12 mouse cellular contexts compared by ENCODE assay signal in the genomic region with DNA sequence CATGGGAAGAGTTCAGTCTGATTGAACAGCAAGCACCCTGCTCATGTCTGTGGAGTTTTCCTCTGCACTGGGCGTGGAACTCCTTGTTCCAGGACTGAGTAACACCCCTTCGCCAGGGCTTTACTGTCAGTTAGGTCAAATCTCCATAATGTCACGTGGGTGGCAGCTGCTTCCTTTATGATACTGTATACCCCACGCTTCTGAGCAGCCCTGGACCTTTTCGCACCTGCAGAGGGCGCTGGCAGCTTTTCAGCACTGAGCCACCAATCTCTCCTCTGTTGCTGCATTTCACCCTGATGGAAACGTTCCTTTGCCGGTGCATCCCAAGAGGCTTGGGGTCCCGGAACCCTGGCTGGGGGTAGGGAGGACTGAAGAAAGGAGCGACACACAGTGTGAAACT. TPM values are rescaled to one million over a fixed set of nuclear protein-coding genes. Genes with fewer than 3 reads are reported as not detected.
DNase-seq lines count a peak whose midpoint lies in the region; ATAC-seq and TF ChIP-seq lines count a peak whose summit lies in the region.
"Had no signal": no experiment of that assay in that cellular context is flagged by ENCODE, and none has a peak within 500 bp of the region (broad histone marks: within the 10 kb centered on the region; RNA-seq: fewer than 3 reads in every experiment).

No protein-coding gene starts in this region.

- peak; percentile 49 for TF ChIP-seq CTCF in layer of hippocampus, adult 2 months (conservative IDR thresholded peaks at IDR 0.05)
- peak; percentile 44 for TF ChIP-seq CTCF in stomach, postnatal 0 days (IDR thresholded peaks at IDR 0.05; ENCODE audit: low read depth)

- DNase-seq in layer of hippocampus, adult 2 months (ENCODE audit: low spot score in 2 of 2), result no peak
- DNase-seq in layer of hippocampus, postnatal 14 days (ENCODE audit: low spot score in 2 of 2), result no peak
- peak; percentile 89 for DNase-seq in ES-E14 (ENCODE audit: low read depth, low spot score)
- no peak for DNase-seq in stomach, postnatal 0 days (ENCODE audit: low spot score)
- no peak for DNase-seq in cerebellum, adult 18-20 months
- DNase-seq: right cerebral cortex, postnatal 25 days had no signal

- H3K4me2 ChIP-seq in stomach, postnatal 0 days (replicated peaks; ENCODE audit: low read depth), result no peak overlapping the region
- no peak overlapping the region for H3K4me2 ChIP-seq in forebrain, embryonic 16.5 days (ENCODE audit: low read length)
- no peak overlapping the region for H3K4me2 ChIP-seq in neural tube, embryonic 15.5 days
- H3K4me2 ChIP-seq: forebrain, embryonic 15.5 days; heart, embryonic 13.5 days had no signal

- no peaks in the 10 kb centered on the region for H3K9me3 ChIP-seq in ES-E14 (ENCODE audit: control insufficient read depth, insufficient read depth, low read depth, low read length)
- no peaks in the 10 kb centered on the region for H3K9me3 ChIP-seq in stomach, postnatal 0 days (ENCODE audit: control insufficient read depth, low read length)
- no peaks in the 10 kb centered on the region for H3K9me3 ChIP-seq in forebrain, embryonic 16.5 days (ENCODE audit: control insufficient read depth, low read length)
- H3K9me3 ChIP-seq in neural tube, embryonic 15.5 days (replicated peaks), result no peaks in the 10 kb centered on the region
- H3K9me3 ChIP-seq: forebrain, embryonic 15.5 days; heart, embryonic 13.5 days had no signal

- no peaks in the 10 kb centered on the region for H3K27me3 ChIP-seq in stomach, postnatal 0 days (ENCODE audit: control insufficient read depth, insufficient read depth, low read length)
- no peaks in the 10 kb centered on the region for H3K27me3 ChIP-seq in forebrain, embryonic 16.5 days (replicated peaks; ENCODE audit: control insufficient read depth, insufficient read depth, low read length)
- H3K27me3 ChIP-seq in neural tube, embryonic 15.5 days (replicated peaks), result no peaks in the 10 kb centered on the region
- H3K27me3 ChIP-seq: forebrain, embryonic 15.5 days; heart, embryonic 13.5 days had no signal

- no peak for TF ChIP-seq EP300 in stomach, postnatal 0 days (optimal IDR thresholded peaks at IDR 0.05)

- in situ Hi-C loops in ES-E14 (cut with MboI; ENCODE audit: low sequenced_read_pairs in 2 of 2, unreplicated experiment in 2 of 2), result no loop called here

- WGBS in stomach, postnatal 0 days, result 80% methylated on average over 10 of the region's 10 CpGs
- 78% methylated on average over 10 of the region's 10 CpGs for WGBS in forebrain, embryonic 16.5 days
- WGBS in neural tube, embryonic 15.5 days, result 80% methylated on average over 10 of the region's 10 CpGs

- H3K36me3 ChIP-seq in ES-E14 (ENCODE audit: control insufficient read depth, insufficient read depth, low read length, poor library complexity, severe bottlenecking), result no peaks in the 10 kb centered on the region
- H3K36me3 ChIP-seq in stomach, postnatal 0 days (ENCODE audit: control insufficient read depth, insufficient read depth, low read length), result no peaks in the 10 kb centered on the region
- H3K36me3 ChIP-seq in forebrain, embryonic 16.5 days (ENCODE audit: control insufficient read depth, insufficient read depth), result no peaks in the 10 kb centered on the region
- peaks cover 47% of the 10 kb centered on the region for H3K36me3 ChIP-seq in neural tube, embryonic 15.5 days

- peak overlapping the region; percentile 63; the same call in 1 of the 2 replicates for H3K9ac ChIP-seq in ES-E14 (ENCODE audit: insufficient read depth, low read depth, low read length, poor library complexity, severe bottlenecking)
- H3K9ac ChIP-seq in stomach, postnatal 0 days (ENCODE audit: low read length), result no peak overlapping the region
- H3K9ac ChIP-seq in forebrain, embryonic 16.5 days (replicated peaks; ENCODE audit: low read depth, low read length), result no peak overlapping the region
- H3K9ac ChIP-seq in neural tube, embryonic 15.5 days (replicated peaks), result no peak overlapping the region
- H3K9ac ChIP-seq: forebrain, embryonic 15.5 days; heart, embryonic 13.5 days had no signal

- H3K27ac ChIP-seq in layer of hippocampus, adult 2 months, result no peak overlapping the region
- H3K27ac ChIP-seq in ES-E14 (ENCODE audit: insufficient read depth, low read depth, low read length, poor library complexity, severe bottlenecking), result no peak overlapping the region
- H3K27ac ChIP-seq in stomach, postnatal 0 days (replicated peaks), result no peak overlapping the region
- no peak overlapping the region for H3K27ac ChIP-seq in forebrain, embryonic 16.5 days (ENCODE audit: low read length)
- no peak overlapping the region for H3K27ac ChIP-seq in neural tube, embryonic 15.5 days (replicated peaks)
- H3K27ac ChIP-seq: forebrain, embryonic 15.5 days; heart, embryonic 13.5 days had no signal

- no peak overlapping the region for H3K4me3 ChIP-seq in layer of hippocampus, adult 2 months
- H3K4me3 ChIP-seq in ES-E14 (ENCODE audit: insufficient read depth in 1 of 2, low read depth in 1 of 2, low read length in 2 of 2, poor library complexity in 1 of 2, severe bottlenecking in 1 of 2), result peak overlapping the region; percentile 15 to 53; a peak in 3 of 4 replicates
- no peak overlapping the region for H3K4me3 ChIP-seq in stomach, postnatal 0 days (ENCODE audit: low read depth, low read length)
- H3K4me3 ChIP-seq in forebrain, embryonic 16.5 days (replicated peaks; ENCODE audit: low read length), result no peak overlapping the region
- H3K4me3 ChIP-seq in neural tube, embryonic 15.5 days (replicated peaks), result no peak overlapping the region
- H3K4me3 ChIP-seq: forebrain, embryonic 15.5 days; heart, embryonic 13.5 days; myocyte had no signal

- H3K4me1 ChIP-seq in ES-E14 (ENCODE audit: control insufficient read depth in 2 of 2, insufficient read depth in 2 of 2, low read length in 2 of 2, poor library complexity in 1 of 2), result peaks cover 0 to 7% of the 10 kb centered on the region in 2 experiments; a peak in 1 of 4 replicates
- H3K4me1 ChIP-seq in stomach, postnatal 0 days (replicated peaks; ENCODE audit: control insufficient read depth, insufficient read depth), result no peaks in the 10 kb centered on the region
- H3K4me1 ChIP-seq in forebrain, embryonic 16.5 days (replicated peaks; ENCODE audit: control insufficient read depth, insufficient read depth, low read length), result no peaks in the 10 kb centered on the region
- no peaks in the 10 kb centered on the region for H3K4me1 ChIP-seq in neural tube, embryonic 15.5 days
- H3K4me1 ChIP-seq: forebrain, embryonic 15.5 days; heart, embryonic 13.5 days had no signal

- ATAC-seq in erythroid progenitor cell, adult 5-6 weeks (replicated peaks; ENCODE audit: low FRiP score, poor library complexity, severe bottlenecking), result 0 out of 2 replicates have a peak, but pooled peaks have one; percentile 30
- no peak for ATAC-seq in stomach, postnatal 0 days (ENCODE audit: low FRiP score, low TSS enrichment)
- ATAC-seq in forebrain, embryonic 16.5 days, result no peak
- ATAC-seq in neural tube, embryonic 15.5 days (ENCODE audit: low FRiP score), result no peak
- ATAC-seq: forebrain, embryonic 15.5 days had no signal

TF ChIP-seq in ES-E14, 5 proteins besides CTCF, POLR2A, EP300 and RAD21 (continues in another document):
- no peak for TF ChIP-seq CHD2 (IDR thresholded peaks at IDR 0.05; ENCODE audit: low read depth, low read length)
- no peak for TF ChIP-seq ZC3H11A (IDR thresholded peaks at IDR 0.05; ENCODE audit: borderline replicate concordance, low read depth, low read length)
- no peak for TF ChIP-seq MAFK (IDR thresholded peaks at IDR 0.05; ENCODE audit: insufficient read depth, low read depth, low read length)

RNA-seq across cellular contexts. Expression of a gene that starts 17.4 kb away (rescaled TPM):
- 10 to 100 TPM; 54.3 to 63.9 TPM for total RNA-seq in layer of hippocampus, adult 2 months (2021)
- total RNA-seq in layer of hippocampus, postnatal 14 days (2021), result 10 to 100 TPM; 59.3 to 59.9 TPM
- 24.5 and 29.7 TPM in 2 replicates for total RNA-seq in ES-E14 (2012; rRNA removed)
- total RNA-seq in erythroid progenitor cell, adult 5-6 weeks (2015; ENCODE audit: low replicate concordance), result 3.8 and 7.2 TPM in 2 replicates
- 7.6 and 8.5 TPM in 2 replicates for total RNA-seq in erythroid progenitor cell, adult 5-6 weeks (2017; ENCODE audit: low replicate concordance)
- 27.2 and 29.2 TPM in 2 replicates for polyA plus RNA-seq in stomach, postnatal 0 days (2015; fragmentation: Nextera tagmentation; extraction: Ambion mirVana)
- polyA plus RNA-seq in forebrain, embryonic 16.5 days (2015; fragmentation: Nextera tagmentation; extraction: Ambion mirVana), result 40.0 and 43.7 TPM in 2 replicates
- polyA plus RNA-seq in neural tube, embryonic 15.5 days (2015; fragmentation: Nextera tagmentation; extraction: Ambion mirVana), result 38.8 and 40.4 TPM in 2 replicates

RNA-seq across cellular contexts. Expression of a gene that starts 32.0 kb away (rescaled TPM):
- 10 to 100 TPM; 31.7 to 35.7 TPM for total RNA-seq in layer of hippocampus, adult 2 months (2021)
- 10 to 100 TPM; 28.5 to 33.2 TPM for total RNA-seq in layer of hippocampus, postnatal 14 days (2021)
- 71.5 and 74.1 TPM in 2 replicates for total RNA-seq in ES-E14 (2012; rRNA removed)
- 6.1 and 20.5 TPM in 2 replicates for total RNA-seq in erythroid progenitor cell, adult 5-6 weeks (2015; ENCODE audit: low replicate concordance)
- 4.7 and 16.6 TPM in 2 replicates for total RNA-seq in erythroid progenitor cell, adult 5-6 weeks (2017; ENCODE audit: low replicate concordance)
- polyA plus RNA-seq in stomach, postnatal 0 days (2015; fragmentation: Nextera tagmentation; extraction: Ambion mirVana), result 24.9 and 27.6 TPM in 2 replicates
- 49.3 and 59.1 TPM in 2 replicates for polyA plus RNA-seq in forebrain, embryonic 16.5 days (2015; fragmentation: Nextera tagmentation; extraction: Ambion mirVana)
- 39.5 and 46.0 TPM in 2 replicates for polyA plus RNA-seq in neural tube, embryonic 15.5 days (2015; fragmentation: Nextera tagmentation; extraction: Ambion mirVana)

RNA-seq across cellular contexts. Expression of a gene that starts 32.0 kb away (rescaled TPM):
- 10 to 100 TPM; 36.7 to 36.8 TPM for total RNA-seq in layer of hippocampus, adult 2 months (2021)
- total RNA-seq in layer of hippocampus, postnatal 14 days (2021), result 10 to 100 TPM; 43.0 to 43.4 TPM
- total RNA-seq in ES-E14 (2012; rRNA removed), result 51.5 and 60.4 TPM in 2 replicates
- 17.7 and 21.0 TPM in 2 replicates for total RNA-seq in erythroid progenitor cell, adult 5-6 weeks (2015; ENCODE audit: low replicate concordance)
- 7.8 and 15.2 TPM in 2 replicates for total RNA-seq in erythroid progenitor cell, adult 5-6 weeks (2017; ENCODE audit: low replicate concordance)
- polyA plus RNA-seq in stomach, postnatal 0 days (2015; fragmentation: Nextera tagmentation; extraction: Ambion mirVana), result 58.8 and 61.2 TPM in 2 replicates
- polyA plus RNA-seq in forebrain, embryonic 16.5 days (2015; fragmentation: Nextera tagmentation; extraction: Ambion mirVana), result 71.1 and 80.1 TPM in 2 replicates
- 58.1 and 65.3 TPM in 2 replicates for polyA plus RNA-seq in neural tube, embryonic 15.5 days (2015; fragmentation: Nextera tagmentation; extraction: Ambion mirVana)

RNA-seq across cellular contexts. Expression of a gene that starts 58.3 kb away (rescaled TPM):
- 10 to 100 TPM; 27.4 to 32.6 TPM for total RNA-seq in layer of hippocampus, adult 2 months (2021)
- 10 to 100 TPM; 22.8 to 25.5 TPM for total RNA-seq in layer of hippocampus, postnatal 14 days (2021)
- total RNA-seq in ES-E14 (2012; rRNA removed), result 22.8 and 30.7 TPM in 2 replicates
- 5.8 and 9.6 TPM in 2 replicates for total RNA-seq in erythroid progenitor cell, adult 5-6 weeks (2015; ENCODE audit: low replicate concordance)
- total RNA-seq in erythroid progenitor cell, adult 5-6 weeks (2017; ENCODE audit: low replicate concordance), result 5.0 and 10.5 TPM in 2 replicates
- 5.8 and 6.1 TPM in 2 replicates for polyA plus RNA-seq in stomach, postnatal 0 days (2015; fragmentation: Nextera tagmentation; extraction: Ambion mirVana)
- 21.9 and 30.5 TPM in 2 replicates for polyA plus RNA-seq in forebrain, embryonic 16.5 days (2015; fragmentation: Nextera tagmentation; extraction: Ambion mirVana)
- polyA plus RNA-seq in neural tube, embryonic 15.5 days (2015; fragmentation: Nextera tagmentation; extraction: Ambion mirVana), result 24.9 and 28.1 TPM in 2 replicates

Comparison
In these comparisons a context has a peak if more than half of its experiments do, and no peak if none do; other contexts are left out.
1. H3K4me3 ChIP-seq: peak in ES-E14 (2 of 2); none in layer of hippocampus, adult 2 months (single experiment), stomach, postnatal 0 days (single experiment), forebrain, embryonic 16.5 days (single experiment) and neural tube, embryonic 15.5 days (single experiment).